Mouse (Mus musculus): ENCODE results near the gene Wdr26. TPM values are rescaled to one million over a fixed set of nuclear protein-coding genes. Genes with fewer than 3 reads are reported as not detected.

The Wdr26 gene
- total RNA-seq, 1 experiment, result 59.9 TPM

DNA sequence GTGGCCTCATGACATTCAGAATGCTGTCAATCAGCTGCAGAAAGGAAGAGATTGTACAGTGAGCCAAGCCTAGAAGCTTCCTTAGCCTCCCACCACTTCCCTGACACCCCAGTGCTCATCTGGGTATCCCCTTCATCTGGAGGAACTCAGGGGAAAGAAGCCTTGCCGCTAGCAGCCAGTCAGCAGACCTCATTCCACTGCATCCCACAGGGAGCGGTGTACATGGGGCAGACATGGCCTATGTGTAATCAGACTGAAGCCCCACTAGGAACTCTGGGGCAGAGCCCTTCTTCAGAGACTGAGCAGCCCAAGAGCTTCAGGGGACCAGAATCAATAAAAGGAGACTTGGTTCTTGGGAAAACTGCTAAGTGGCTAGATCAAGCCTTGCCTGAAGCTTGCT, 33.3 kb upstream of the Wdr26 start:
- in situ Hi-C loops (cut with MboI; ENCODE audit: low sequenced_read_pairs in 2 of 2, unreplicated experiment in 2 of 2), result no loop called here

DNA sequence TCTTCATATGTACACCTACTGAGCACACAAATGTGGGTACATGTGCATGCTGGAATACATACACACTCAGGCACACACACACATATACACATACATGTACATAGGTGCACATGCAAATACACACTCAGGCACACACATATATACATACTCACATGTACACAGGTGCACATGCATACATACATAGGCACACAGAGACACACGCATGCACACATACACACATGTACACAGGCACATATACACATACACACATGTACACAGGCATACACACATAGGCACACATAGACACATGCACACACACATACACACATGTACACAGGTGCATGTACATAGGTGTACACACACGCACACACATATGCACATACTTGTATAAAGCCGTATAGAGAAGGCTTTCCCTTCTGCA, 29.4 kb upstream of the Wdr26 start:
- Histone ChIP-seq H3K4me1 (ENCODE audit: control insufficient read depth in 2 of 2, insufficient read depth in 2 of 2, low read length in 2 of 2, poor library complexity in 1 of 2) (peaks cover 0 to 5% of the 10 kb centered on the region in 2 experiments; a peak in 1 of 4 replicates), H3K36me3 (ENCODE audit: control insufficient read depth, insufficient read depth, low read length, poor library complexity, severe bottlenecking) (no peaks in the 10 kb centered on the region), H3K4me3 (ENCODE audit: insufficient read depth in 1 of 2, low read depth in 1 of 2, low read length in 2 of 2, poor library complexity in 1 of 2, severe bottlenecking in 1 of 2) (no peak overlapping the region), H3K9ac (ENCODE audit: insufficient read depth, low read depth, low read length, poor library complexity, severe bottlenecking) (no peak overlapping the region), H3K27ac (ENCODE audit: insufficient read depth, low read depth, low read length, poor library complexity, severe bottlenecking) (no peak overlapping the region), H3K9me3 (ENCODE audit: control insufficient read depth, insufficient read depth, low read depth, low read length) (no peaks in the 10 kb centered on the region)
- DNase-seq (ENCODE audit: low read depth, low spot score), result no peak
- no peak for TF ChIP-seq ZC3H11A (IDR thresholded peaks at IDR 0.05; ENCODE audit: borderline replicate concordance, low read depth, low read length)
- no peak for TF ChIP-seq HCFC1 (IDR thresholded peaks at IDR 0.05; ENCODE audit: borderline replicate concordance, insufficient read depth, low read length)
- TF ChIP-seq ZNF384 (IDR thresholded peaks at IDR 0.05; ENCODE audit: low read depth, low read length), result no peak
- TF ChIP-seq MAFK (IDR thresholded peaks at IDR 0.05; ENCODE audit: insufficient read depth, low read depth, low read length), result no peak
- TF ChIP-seq CHD2 (IDR thresholded peaks at IDR 0.05; ENCODE audit: low read depth, low read length), result no peak
- in situ Hi-C loops (cut with MboI; ENCODE audit: low sequenced_read_pairs in 2 of 2, unreplicated experiment in 2 of 2), result no loop called here

More for the DNA sequence above, 33.3 kb upstream of the Wdr26 start:
- H3K4me1 ChIP-seq (ENCODE audit: control insufficient read depth in 2 of 2, insufficient read depth in 2 of 2, low read length in 2 of 2, poor library complexity in 1 of 2), result peaks cover 0 to 5% of the 10 kb centered on the region in 2 experiments; a peak in 1 of 4 replicates
- no peak for DNase-seq (ENCODE audit: low read depth, low spot score)
- no peak for TF ChIP-seq MAFK (IDR thresholded peaks at IDR 0.05; ENCODE audit: insufficient read depth, low read depth, low read length)
- no peak for TF ChIP-seq ZC3H11A (IDR thresholded peaks at IDR 0.05; ENCODE audit: borderline replicate concordance, low read depth, low read length)
- no peak for TF ChIP-seq HCFC1 (IDR thresholded peaks at IDR 0.05; ENCODE audit: borderline replicate concordance, insufficient read depth, low read length)
- TF ChIP-seq ZNF384 (IDR thresholded peaks at IDR 0.05; ENCODE audit: low read depth, low read length), result no peak
- TF ChIP-seq CHD2 (IDR thresholded peaks at IDR 0.05; ENCODE audit: low read depth, low read length), result no peak
- H3K36me3 ChIP-seq (ENCODE audit: control insufficient read depth, insufficient read depth, low read length, poor library complexity, severe bottlenecking), result no peaks in the 10 kb centered on the region
- no peak overlapping the region for H3K9ac ChIP-seq (ENCODE audit: insufficient read depth, low read depth, low read length, poor library complexity, severe bottlenecking)
- H3K9me3 ChIP-seq (ENCODE audit: control insufficient read depth, insufficient read depth, low read depth, low read length), result no peaks in the 10 kb centered on the region
- H3K27ac ChIP-seq (ENCODE audit: insufficient read depth, low read depth, low read length, poor library complexity, severe bottlenecking), result no peak overlapping the region
- H3K4me3 ChIP-seq (ENCODE audit: insufficient read depth in 1 of 2, low read depth in 1 of 2, low read length in 2 of 2, poor library complexity in 1 of 2, severe bottlenecking in 1 of 2), result no peak overlapping the region

- no peak overlapping the region for H3K27ac ChIP-seq (ENCODE audit: insufficient read depth, low read depth, low read length, poor library complexity, severe bottlenecking)
- no peak for TF ChIP-seq MAFK (IDR thresholded peaks at IDR 0.05; ENCODE audit: insufficient read depth, low read depth, low read length)
- no peak for TF ChIP-seq ZC3H11A (IDR thresholded peaks at IDR 0.05; ENCODE audit: borderline replicate concordance, low read depth, low read length)
- no peak for TF ChIP-seq CHD2 (IDR thresholded peaks at IDR 0.05; ENCODE audit: low read depth, low read length)
- no peak for TF ChIP-seq HCFC1 (IDR thresholded peaks at IDR 0.05; ENCODE audit: borderline replicate concordance, insufficient read depth, low read length)
- no peak for TF ChIP-seq ZNF384 (IDR thresholded peaks at IDR 0.05; ENCODE audit: low read depth, low read length)
- H3K9me3 ChIP-seq (ENCODE audit: control insufficient read depth, insufficient read depth, low read depth, low read length), result no peaks in the 10 kb centered on the region
- H3K4me1 ChIP-seq (ENCODE audit: control insufficient read depth in 2 of 2, insufficient read depth in 2 of 2, low read length in 2 of 2, poor library complexity in 1 of 2), result peaks cover 0 to 6% of the 10 kb centered on the region in 2 experiments; a peak in 1 of 4 replicates
- H3K36me3 ChIP-seq (ENCODE audit: control insufficient read depth, insufficient read depth, low read length, poor library complexity, severe bottlenecking), result no peaks in the 10 kb centered on the region
- no peak for DNase-seq (ENCODE audit: low read depth, low spot score)
- no peak overlapping the region for H3K4me3 ChIP-seq (ENCODE audit: insufficient read depth in 1 of 2, low read depth in 1 of 2, low read length in 2 of 2, poor library complexity in 1 of 2, severe bottlenecking in 1 of 2)
- no peak overlapping the region for H3K9ac ChIP-seq (ENCODE audit: insufficient read depth, low read depth, low read length, poor library complexity, severe bottlenecking)
- in situ Hi-C loops (cut with MboI; ENCODE audit: low sequenced_read_pairs in 2 of 2, unreplicated experiment in 2 of 2), result no loop called here
These were observed 25.5 kb upstream of the Wdr26 start for GRCm38 (mm10) chr1:181237332-181237731.

GRCm38 (mm10) chr1:181234326-181235035, 22.7 kb upstream of the Wdr26 start:
- no peaks in the 10 kb centered on the region for H3K36me3 ChIP-seq (ENCODE audit: control insufficient read depth, insufficient read depth, low read length, poor library complexity, severe bottlenecking)
- peak overlapping the region; percentile 5; the same call in 1 of the 2 replicates for H3K27ac ChIP-seq (ENCODE audit: insufficient read depth, low read depth, low read length, poor library complexity, severe bottlenecking)
- peaks cover 3 to 19% of the 10 kb centered on the region in 2 experiments; a peak in 1 of 4 replicates for H3K4me1 ChIP-seq (ENCODE audit: control insufficient read depth in 2 of 2, insufficient read depth in 2 of 2, low read length in 2 of 2, poor library complexity in 1 of 2)
- in situ Hi-C loops (cut with MboI; ENCODE audit: low sequenced_read_pairs in 2 of 2, unreplicated experiment in 2 of 2), result no loop called here
- TF ChIP-seq ZC3H11A (IDR thresholded peaks at IDR 0.05; ENCODE audit: borderline replicate concordance, low read depth, low read length), result no peak
- TF ChIP-seq CHD2 (IDR thresholded peaks at IDR 0.05; ENCODE audit: low read depth, low read length), result no peak
- no peak for TF ChIP-seq ZNF384 (IDR thresholded peaks at IDR 0.05; ENCODE audit: low read depth, low read length)
- TF ChIP-seq HCFC1 (IDR thresholded peaks at IDR 0.05; ENCODE audit: borderline replicate concordance, insufficient read depth, low read length), result no peak
- TF ChIP-seq MAFK (IDR thresholded peaks at IDR 0.05; ENCODE audit: insufficient read depth, low read depth, low read length), result peak; percentile 53; the same call in 1 of the 2 replicates
- peak; percentile 67 for DNase-seq (ENCODE audit: low read depth, low spot score)
- H3K9ac ChIP-seq (ENCODE audit: insufficient read depth, low read depth, low read length, poor library complexity, severe bottlenecking), result peak overlapping the region; percentile 9
- peak overlapping the region; percentile 29 to 40; a peak in 3 of 4 replicates for H3K4me3 ChIP-seq (ENCODE audit: insufficient read depth in 1 of 2, low read depth in 1 of 2, low read length in 2 of 2, poor library complexity in 1 of 2, severe bottlenecking in 1 of 2)
- H3K9me3 ChIP-seq (ENCODE audit: control insufficient read depth, insufficient read depth, low read depth, low read length), result no peaks in the 10 kb centered on the region
